Mouse (Mus musculus) layer of hippocampus, postnatal 14 days (tissue): ENCODE results near the gene Nol8. TPM values are rescaled to one million over a fixed set of nuclear protein-coding genes. Genes with fewer than 3 reads are reported as not detected.

Experiments
- DNase-seq, 2 experiments: peaks; one replicate each; pipeline ENCODE4 v3.0.0; 2021 to 2022; ENCODE audit warnings: low spot score in 2 of 2, mixed read lengths in 1 of 2
- total RNA-seq, 2 experiments: library from RNA; stranded (reverse); gene quantifications; 2 replicates each; pipeline ENCODE4 v1.2.3; 2021

The Nol8 gene
- total RNA-seq, 2 experiments from 2014 or later, result 24.6 to 25.4 TPM

GRCm38 (mm10) chr13:49682233-49682846 is 29.5 kb downstream of the Nol8 start:
- peak in 1 of 2 experiments; percentile 10 for DNase-seq

GRCm38 (mm10) chr13:49684266-49684665 is 31.4 kb downstream of the Nol8 start:
- no peak for DNase-seq

GRCm38 (mm10) chr13:49691056-49691455 is 38.2 kb downstream of the Nol8 start:
- peak in 1 of 2 experiments; percentile 28 for DNase-seq

GRCm38 (mm10) chr13:49703216-49703779 is 50.4 kb downstream of the Nol8 start:
- no peak for DNase-seq

GRCm38 (mm10) chr13:49706032-49706690 is 53.3 kb downstream of the Nol8 start:
- DNase-seq, result no peak

GRCm38 (mm10) chr13:49708311-49708710 is 55.4 kb downstream of the Nol8 start:
- DNase-seq, result no peak

GRCm38 (mm10) chr13:49712047-49712721 is 59.3 kb downstream of the Nol8 start:
- DNase-seq, result no peak

GRCm38 (mm10) chr13:49719310-49719709 is 66.4 kb downstream of the Nol8 start:
- no peak for DNase-seq

Other genes with a start within 250 kb of the Nol8 start
- gene Ippk, start 231.8 kb upstream of the Nol8 start, total RNA-seq, result 10 to 100 TPM; 21.7 to 22.1 TPM
- gene Tes3-ps, start 159.8 kb upstream of the Nol8 start, total RNA-seq, result 1 to 10 TPM; 2.0 to 2.2 TPM
- 1 to 10 TPM; 3.6 to 6.1 TPM for gene Ecm2, start 148.3 kb upstream of the Nol8 start, total RNA-seq
- gene Aspn, start 108.6 kb upstream of the Nol8 start, total RNA-seq, result 1 to 10 TPM; 1.3 to 1.6 TPM
- gene Omd, start 70.6 kb upstream of the Nol8 start, total RNA-seq, result under 1 TPM; 0.36 to 0.69 TPM
- gene Ogn, start 45.0 kb upstream of the Nol8 start, total RNA-seq, result 1 to 10 TPM; 1.5 to 5.2 TPM
- gene Cenpp, start 293 bp upstream of the Nol8 start, total RNA-seq, result 1 to 10 TPM; 1.3 to 2.3 TPM
- 10 to 100 TPM; 63.7 to 66.7 TPM for gene Iars, start 29.0 kb downstream of the Nol8 start, total RNA-seq
- gene Gm30302, start 145.9 kb downstream of the Nol8 start, total RNA-seq, result not detected